Mouse (Mus musculus) lung, embryonic 14.5 days (tissue): Measurements from ENCODE around the gene Rnf111. TPM values are rescaled to one million over a fixed set of nuclear protein-coding genes. Genes with fewer than 3 reads are reported as not detected.

Experiments
- ATAC-seq: fragments of 200-750 bp; cut with Nextera tagmentation; 2 replicates; pipeline ENCODE4 v1.8.0; 2017; ENCODE audit warnings: mild to moderate bottlenecking, moderate TSS enrichment, moderate library complexity; ENCODE audit not compliant: insufficient read depth
- DNase-seq: peaks from one replicate; pipeline ENCODE4 v3.0.0-alpha.2; 2015
- H3K27ac ChIP-seq: fragments of 300-500 bp; sonication (generic); 2 replicates; pipeline ENCODE4 v1.5.1; 2014; ENCODE audit warnings: low read depth, mild to moderate bottlenecking, moderate library complexity
- H3K27me3 ChIP-seq: fragments of 300-500 bp; sonication (generic); 2 replicates; pipeline ENCODE4 v1.6.1; 2014; ENCODE audit warnings: low read length, control low read depth; ENCODE audit not compliant: insufficient read depth
- H3K36me3 ChIP-seq: fragments of 300-500 bp; sonication (generic); 2 replicates; pipeline ENCODE4 v1.6.1; 2014; ENCODE audit warnings: control low read depth; ENCODE audit not compliant: insufficient read depth
- H3K4me1 ChIP-seq: fragments of 300-500 bp; sonication (generic); 2 replicates; pipeline ENCODE4 v1.6.1; 2014; ENCODE audit warnings: antibody characterized with exemption, control low read depth; ENCODE audit not compliant: insufficient read depth
- H3K4me2 ChIP-seq: fragments of 300-500 bp; sonication (generic); 2 replicates; pipeline ENCODE4 v1.6.1; 2014; ENCODE audit warnings: mild to moderate bottlenecking
- H3K4me3 ChIP-seq: fragments of 300-500 bp; sonication (generic); 2 replicates; pipeline ENCODE4 v1.5.1; 2014; ENCODE audit warnings: low read depth, low read length
- H3K9ac ChIP-seq: fragments of 300-500 bp; sonication (generic); 2 replicates; pipeline ENCODE4 v1.6.1; 2014
- H3K9me3 ChIP-seq: fragments of 300-500 bp; sonication (generic); 2 replicates; pipeline ENCODE4 v1.6.1; 2016; ENCODE audit warnings: low read depth, low read length, control low read depth
- CTCF ChIP-seq: IDR thresholded peaks from 2 replicates; pipeline ENCODE4 v1.5.1; 2016; ENCODE audit warnings: antibody characterized with exemption, low read depth
- WGBS: fragments of 180-500 bp; shearing (Covaris S2); extraction: QIAGEN DNeasy Blood & Tissue Kit; methylation state at CpG from one replicate; pipeline ENCODE4 v1.1.7; 2014; 5-methylcytosine and 5-hydroxymethylcytosine counted together
- polyA plus RNA-seq: library from polyadenylated mRNA; unstranded; fragments of >200 nt; fragmentation: Nextera tagmentation; extraction: Ambion mirVana; gene quantifications from 2 replicates; pipeline ENCODE4 v1.2.1, GENCODE M21; 2014

The Rnf111 gene
- polyA plus RNA-seq, 1 experiment from 2014 or later = 28.5 TPM

DNA sequence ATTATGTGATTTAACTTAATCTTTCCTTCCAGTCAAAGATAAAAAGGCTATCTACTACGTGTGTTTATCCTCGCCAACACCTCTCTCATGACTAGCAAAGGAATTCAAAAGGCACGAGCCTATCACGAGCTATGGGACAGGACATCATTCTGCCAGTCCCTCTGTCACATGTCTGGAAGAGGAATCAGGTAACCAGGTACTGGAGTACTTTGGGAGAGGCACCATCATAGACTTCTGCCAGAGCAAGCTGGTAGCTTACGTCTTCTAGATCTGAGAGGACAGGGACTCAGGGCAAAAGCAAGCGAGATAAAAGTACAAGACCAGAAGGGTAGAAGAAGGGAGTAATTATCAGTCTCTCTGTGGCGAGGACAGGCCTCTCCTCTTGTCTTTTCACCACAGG, 8.2 kb upstream of the Rnf111 start:
- Histone ChIP-seq H3K4me3 (no peak overlapping the region), H3K27me3 (no peaks in the 10 kb centered on the region), H3K36me3 (no peaks in the 10 kb centered on the region), H3K27ac (no peak overlapping the region), H3K4me1 (no peaks in the 10 kb centered on the region), H3K4me2 (no peak overlapping the region), H3K9ac (no peak overlapping the region), H3K9me3 (no peaks in the 10 kb centered on the region)
- TF ChIP-seq CTCF = no peak
- DNase-seq (no peak), ATAC-seq (no peak)
- WGBS = 58% methylated on average over 7 of the region's 7 CpGs

GRCm38 (mm10) chr9:70510998-70511583, 7.6 kb upstream of the Rnf111 start:
- no peaks in the 10 kb centered on the region for H3K36me3 ChIP-seq
- no peak overlapping the region for H3K4me3 ChIP-seq
- no peaks in the 10 kb centered on the region for H3K9me3 ChIP-seq
- H3K27ac ChIP-seq = no peak overlapping the region
- H3K9ac ChIP-seq = no peak overlapping the region
- no peaks in the 10 kb centered on the region for H3K27me3 ChIP-seq
- ATAC-seq (no peak), DNase-seq (peak; percentile 24)
- H3K4me1 ChIP-seq = no peaks in the 10 kb centered on the region
- TF ChIP-seq CTCF = peak; percentile 22; the same call in 1 of the 2 replicates
- 52% methylated on average over 10 of the region's 10 CpGs for WGBS
- H3K4me2 ChIP-seq = no peak overlapping the region

DNA sequence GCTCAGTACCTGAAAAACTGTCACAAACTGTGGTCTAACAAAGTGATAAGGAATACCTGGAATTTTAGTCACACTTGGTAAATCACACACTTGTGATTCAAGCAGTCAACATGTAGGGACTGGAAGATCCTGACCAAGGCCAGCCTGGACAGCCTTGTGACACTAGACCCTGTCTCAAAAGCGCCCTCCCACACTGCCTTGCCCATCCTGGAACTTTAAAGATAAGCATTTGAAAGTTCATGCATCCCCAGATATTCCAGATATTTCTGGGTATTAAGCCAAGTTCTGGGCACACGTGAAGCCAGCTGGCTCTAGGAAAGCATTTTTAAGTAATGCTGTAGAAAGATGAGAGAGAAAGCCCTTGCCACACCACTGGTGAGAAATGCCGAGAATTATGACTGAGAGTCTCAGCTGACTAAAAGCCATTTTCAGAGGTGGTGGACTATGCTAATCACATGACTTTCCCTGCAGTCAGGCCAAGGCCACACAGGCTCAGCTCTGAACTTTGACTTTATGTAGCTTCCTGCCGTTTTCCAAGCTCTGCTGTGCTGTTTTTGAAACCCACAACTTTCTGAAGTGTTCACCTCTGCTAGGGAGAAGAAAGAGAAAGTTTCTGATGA, 6.5 kb upstream of the Rnf111 start:
- no peaks in the 10 kb centered on the region for H3K4me1 ChIP-seq
- no peak for TF ChIP-seq CTCF
- H3K4me2 ChIP-seq = no peak overlapping the region
- DNase-seq = peak; percentile 20
- H3K4me3 ChIP-seq = no peak overlapping the region
- 54% methylated on average over 4 of the region's 4 CpGs for WGBS
- no peak for ATAC-seq
- no peak overlapping the region for H3K27ac ChIP-seq
- H3K9ac ChIP-seq = no peak overlapping the region
- no peaks in the 10 kb centered on the region for H3K36me3 ChIP-seq
- H3K9me3 ChIP-seq = no peaks in the 10 kb centered on the region
- no peaks in the 10 kb centered on the region for H3K27me3 ChIP-seq

GRCm38 (mm10) chr9:70506787-70507186, 3.3 kb upstream of the Rnf111 start:
- Histone ChIP-seq H3K9ac (no peak overlapping the region), H3K9me3 (no peaks in the 10 kb centered on the region), H3K4me2 (no peak overlapping the region), H3K4me1 (peaks cover 6% of the 10 kb centered on the region; the same call in 1 of the 2 replicates), H3K4me3 (no peak overlapping the region), H3K36me3 (no peaks in the 10 kb centered on the region), H3K27me3 (no peaks in the 10 kb centered on the region), H3K27ac (no peak overlapping the region)
- no peak for TF ChIP-seq CTCF
- WGBS = 71% methylated on average over 8 of the region's 8 CpGs
- no peak for DNase-seq
- ATAC-seq = no peak

DNA sequence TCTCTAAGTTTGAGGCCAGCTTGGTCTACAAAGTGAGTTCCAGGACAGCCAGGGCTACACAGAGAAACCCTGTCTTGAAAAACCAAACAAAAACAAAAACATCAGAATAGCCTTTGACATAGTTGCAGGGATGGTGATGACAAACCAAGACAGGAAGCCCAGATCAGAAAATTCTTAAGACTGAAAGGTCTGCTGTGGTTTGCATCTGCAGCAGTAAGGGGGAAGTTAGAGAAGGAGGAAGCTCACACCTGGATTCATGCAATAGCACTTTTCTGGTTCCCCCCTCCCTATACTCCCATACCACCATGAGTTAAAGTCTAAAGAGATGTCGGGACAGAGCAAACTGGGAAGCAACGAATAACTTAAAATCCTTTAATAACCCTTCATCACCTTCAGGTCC, 2.7 kb upstream of the Rnf111 start:
- H3K27ac ChIP-seq = no peak overlapping the region
- H3K4me2 ChIP-seq = no peak overlapping the region
- WGBS = 66% methylated on average over 2 of the region's 2 CpGs

GRCm38 (mm10) chr9:70503015-70503603, 416 bp downstream of the Rnf111 start:
- under 1% methylated on average over 48 of the region's 70 CpGs for WGBS
- TF ChIP-seq CTCF = no peak

More for the DNA sequence above, 2.7 kb upstream of the Rnf111 start:
- no peak for ATAC-seq
- DNase-seq = no peak
- Histone ChIP-seq H3K9me3 (no peaks in the 10 kb centered on the region), H3K9ac (no peak overlapping the region), H3K36me3 (no peaks in the 10 kb centered on the region), H3K4me1 (peaks cover 6% of the 10 kb centered on the region; the same call in 1 of the 2 replicates), H3K27me3 (no peaks in the 10 kb centered on the region), H3K4me3 (no peak overlapping the region)
- TF ChIP-seq CTCF = no peak

More at GRCm38 (mm10) chr9:70503015-70503603, 416 bp downstream of the Rnf111 start:
- H3K9me3 ChIP-seq = no peaks in the 10 kb centered on the region
- peak; percentile 60 for DNase-seq
- peak; percentile 90 for ATAC-seq
- peak overlapping the region; percentile 97 for H3K27ac ChIP-seq
- H3K9ac ChIP-seq = peak overlapping the region; percentile 96
- peaks cover 3% of the 10 kb centered on the region; the same call in 1 of the 2 replicates for H3K36me3 ChIP-seq
- H3K4me1 ChIP-seq = peaks cover 6% of the 10 kb centered on the region; the same call in 1 of the 2 replicates
- H3K4me2 ChIP-seq = peak overlapping the region; percentile 73
- H3K4me3 ChIP-seq = peak overlapping the region; percentile 90
- no peaks in the 10 kb centered on the region for H3K27me3 ChIP-seq
